Mouse (Mus musculus) left cerebral cortex, postnatal 36 days (tissue): ENCODE results near the gene Gramd1b. TPM values are rescaled to one million over a fixed set of nuclear protein-coding genes. Genes with fewer than 3 reads are reported as not detected.

ENCODE experiments used
- DNase-seq, 2 experiments: peaks; one replicate each; pipeline ENCODE4 v3.0.0; 2021 to 2022; ENCODE audit warnings: low spot score in 2 of 2, mixed read lengths in 1 of 2
- intact Hi-C: fragments of 180-260 bp; cut with DNase I; formaldehyde crosslinking; loops from one replicate; pipeline ENCODE4 v1.15.1; 2025
- total RNA-seq, 2 experiments: library from RNA; stranded (reverse); gene quantifications; 2 replicates each; pipeline ENCODE4 v1.2.3; 2021

Gene Gramd1b
- total RNA-seq, 2 experiments from 2014 or later = 146 to 182 TPM

- DNase-seq = no peak
- intact Hi-C loops = no loop called here
These were observed 91.1 kb downstream of the Gramd1b start for GRCm38 (mm10) chr9:40439973-40440687.

DNA sequence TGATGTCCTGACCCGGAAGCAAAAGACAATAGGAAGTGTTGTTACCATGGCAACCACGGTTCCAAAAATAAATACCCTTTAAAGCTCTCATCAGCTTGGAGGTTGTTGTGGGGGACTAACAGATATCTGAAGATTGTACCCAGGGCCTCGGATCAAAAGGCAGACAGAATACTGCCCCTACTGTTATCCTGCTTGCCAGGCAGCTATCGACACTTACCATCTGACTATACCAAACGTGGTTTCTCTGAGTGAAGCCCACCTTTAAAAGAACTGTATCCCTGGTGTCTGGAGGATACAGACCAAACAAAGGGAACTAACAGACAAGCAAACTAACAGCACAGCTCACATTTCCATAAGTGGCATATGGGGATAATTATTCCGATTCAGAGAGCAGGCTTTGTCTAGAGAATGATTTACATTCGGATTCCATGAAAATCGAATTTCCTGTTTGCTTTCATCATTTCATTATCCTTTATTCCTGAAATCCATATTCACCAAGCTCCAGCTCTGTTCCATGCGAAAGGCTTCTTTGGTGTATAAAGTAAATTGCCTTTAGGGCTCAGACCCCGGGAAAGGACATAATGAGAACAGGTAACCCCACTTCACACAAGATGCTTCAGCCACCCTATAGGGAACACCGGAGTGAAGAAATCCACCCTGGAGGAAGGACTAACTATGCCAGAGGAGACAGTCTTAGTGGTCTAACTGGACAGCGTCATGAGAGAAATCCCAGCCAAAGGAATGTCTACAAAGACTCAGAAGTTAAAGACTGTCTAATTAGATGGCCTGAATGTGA is 92.3 kb downstream of the Gramd1b start:
- DNase-seq = no peak
- intact Hi-C loops = no loop called here

DNA sequence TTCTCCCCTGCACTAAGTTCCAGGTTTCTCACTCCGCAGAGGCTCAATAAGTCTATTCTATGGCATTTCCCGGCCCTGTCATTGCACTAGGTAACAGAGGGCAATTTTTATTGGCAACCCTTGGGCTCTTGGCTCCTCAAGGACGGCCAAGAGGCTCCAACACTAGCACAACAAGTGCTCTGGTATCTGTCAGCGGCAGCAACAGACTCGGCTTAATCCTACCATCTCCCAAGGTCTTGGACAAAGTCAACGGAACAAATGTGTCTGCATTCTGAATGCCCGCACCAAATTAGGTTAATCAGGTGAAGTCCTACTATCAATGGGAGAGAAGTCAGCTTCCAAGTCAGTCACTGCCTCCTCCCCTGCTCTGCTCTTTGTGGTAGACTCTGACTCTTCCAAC is 93.3 kb downstream of the Gramd1b start:
- intact Hi-C loops = no loop called here
- no peak for DNase-seq

DNA sequence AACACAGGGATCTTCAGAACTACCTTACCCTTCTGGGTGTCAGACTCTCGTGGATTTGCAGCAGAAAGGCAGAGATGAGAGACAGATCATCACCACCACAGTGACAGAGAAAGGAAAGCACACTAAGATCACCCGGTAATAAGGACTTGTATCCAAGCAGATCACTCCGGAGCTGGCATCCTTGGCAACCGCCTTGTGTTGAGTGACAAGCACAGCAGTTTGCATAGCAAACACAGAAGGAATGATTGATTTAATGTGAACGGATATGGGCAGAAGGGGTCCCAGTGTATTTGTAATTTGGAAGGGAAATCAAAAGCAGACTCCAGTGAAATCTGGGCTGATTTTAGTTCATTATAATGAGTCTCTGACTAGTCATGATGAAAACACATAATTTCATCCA is 97.9 kb downstream of the Gramd1b start:
- no peak for DNase-seq
- intact Hi-C loops = no loop called here

GRCm38 (mm10) chr9:40430969-40431368 is 100.2 kb downstream of the Gramd1b start:
- intact Hi-C loops = no loop called here
- DNase-seq = no peak

- DNase-seq = no peak
- intact Hi-C loops = no loop called here
These were observed 103.5 kb downstream of the Gramd1b start for GRCm38 (mm10) chr9:40427663-40428062.

- intact Hi-C loops = no loop called here
- no peak for DNase-seq
These were observed 104.8 kb downstream of the Gramd1b start for GRCm38 (mm10) chr9:40426282-40426964.

GRCm38 (mm10) chr9:40424874-40425273 is 106.3 kb downstream of the Gramd1b start:
- intact Hi-C loops = no loop called here
- no peak for DNase-seq

GRCm38 (mm10) chr9:40423427-40423867 is 107.7 kb downstream of the Gramd1b start:
- DNase-seq = no peak
- intact Hi-C loops = no loop called here

GRCm38 (mm10) chr9:40422368-40423057 is 108.7 kb downstream of the Gramd1b start:
- intact Hi-C loops = no loop called here

DNA sequence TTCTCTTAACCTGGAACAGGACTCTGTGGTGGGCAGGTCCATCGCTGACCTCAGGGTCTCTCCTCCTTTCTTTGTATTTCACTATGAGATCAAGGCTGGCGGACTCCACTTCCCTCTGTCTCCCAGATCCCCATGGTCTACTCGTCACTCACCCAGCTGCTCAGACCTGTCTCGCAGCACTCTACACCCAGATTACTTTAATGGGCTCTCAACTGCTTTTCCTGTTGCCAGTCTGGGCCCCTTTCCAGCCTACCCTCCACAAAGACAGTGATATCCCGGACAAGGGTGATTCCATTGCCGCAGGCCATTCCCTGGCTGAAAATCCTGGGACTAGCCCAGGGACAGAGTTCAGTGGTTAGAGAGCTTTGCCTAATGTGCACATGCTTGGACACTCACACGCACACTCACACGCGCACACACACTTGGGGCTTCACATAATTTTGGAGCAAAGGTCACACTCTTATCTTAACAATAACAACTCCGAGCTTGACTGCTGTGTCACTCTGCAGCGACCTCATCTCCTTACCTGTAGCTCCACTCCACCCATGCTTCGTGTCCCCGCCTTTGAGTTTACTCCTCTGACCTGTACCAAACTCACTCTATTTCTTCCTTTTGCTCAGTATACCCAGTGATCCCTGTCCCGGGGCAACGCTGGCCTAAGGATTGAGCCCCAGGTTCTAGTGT is 110.4 kb downstream of the Gramd1b start:
- intact Hi-C loops = no loop called here

More at GRCm38 (mm10) chr9:40422368-40423057, 108.7 kb downstream of the Gramd1b start:
- DNase-seq = no peak

DNA sequence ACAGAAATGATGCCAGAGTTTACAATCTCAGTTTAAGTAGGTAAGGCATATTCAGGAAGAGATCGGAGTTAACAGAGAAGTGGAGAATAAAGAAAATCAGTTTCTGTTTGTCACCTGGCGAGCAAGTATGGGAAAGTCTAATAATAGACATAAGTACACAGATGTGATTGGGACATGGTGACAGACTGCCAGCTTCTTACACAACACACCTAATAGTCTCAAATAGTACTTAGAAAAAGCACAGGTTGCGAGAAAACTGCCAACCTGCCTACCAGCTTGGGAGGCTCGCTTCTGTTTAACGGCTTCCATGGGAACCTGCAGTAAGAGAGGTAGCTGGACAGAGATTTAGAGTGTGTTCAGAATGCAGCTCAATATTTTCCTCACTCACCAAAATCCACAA is 112.4 kb downstream of the Gramd1b start:
- intact Hi-C loops = loop anchor here (5.0 kb wide), 3 partner anchors 88 to 338 kb away; no protein-coding TSS in a partner anchor
- DNase-seq = no peak

More for the DNA sequence above, 110.4 kb downstream of the Gramd1b start:
- DNase-seq = no peak

DNA sequence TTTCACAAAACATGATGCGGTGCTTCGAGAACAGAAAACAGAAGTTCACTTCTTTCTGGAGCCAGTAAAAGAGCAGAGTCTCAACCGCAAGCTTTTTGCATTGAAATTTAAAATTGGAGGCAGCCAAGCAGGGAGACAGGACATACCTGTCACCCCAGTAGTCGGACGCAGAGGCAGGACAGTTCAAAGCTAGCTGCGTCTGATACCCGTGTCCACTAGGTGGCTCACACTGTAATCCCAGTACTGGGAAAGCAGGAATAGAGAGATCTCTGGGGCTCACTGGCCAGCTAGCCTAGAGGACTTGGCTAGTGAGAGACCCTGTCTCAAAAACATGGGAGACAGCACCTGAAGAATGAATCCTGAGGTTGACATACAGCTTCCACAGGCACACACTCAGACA is 115.0 kb downstream of the Gramd1b start:
- no peak for DNase-seq
- intact Hi-C loops = loop anchor here (5.0 kb wide), 3 partner anchors 91 to 341 kb away; no protein-coding TSS in a partner anchor

DNA sequence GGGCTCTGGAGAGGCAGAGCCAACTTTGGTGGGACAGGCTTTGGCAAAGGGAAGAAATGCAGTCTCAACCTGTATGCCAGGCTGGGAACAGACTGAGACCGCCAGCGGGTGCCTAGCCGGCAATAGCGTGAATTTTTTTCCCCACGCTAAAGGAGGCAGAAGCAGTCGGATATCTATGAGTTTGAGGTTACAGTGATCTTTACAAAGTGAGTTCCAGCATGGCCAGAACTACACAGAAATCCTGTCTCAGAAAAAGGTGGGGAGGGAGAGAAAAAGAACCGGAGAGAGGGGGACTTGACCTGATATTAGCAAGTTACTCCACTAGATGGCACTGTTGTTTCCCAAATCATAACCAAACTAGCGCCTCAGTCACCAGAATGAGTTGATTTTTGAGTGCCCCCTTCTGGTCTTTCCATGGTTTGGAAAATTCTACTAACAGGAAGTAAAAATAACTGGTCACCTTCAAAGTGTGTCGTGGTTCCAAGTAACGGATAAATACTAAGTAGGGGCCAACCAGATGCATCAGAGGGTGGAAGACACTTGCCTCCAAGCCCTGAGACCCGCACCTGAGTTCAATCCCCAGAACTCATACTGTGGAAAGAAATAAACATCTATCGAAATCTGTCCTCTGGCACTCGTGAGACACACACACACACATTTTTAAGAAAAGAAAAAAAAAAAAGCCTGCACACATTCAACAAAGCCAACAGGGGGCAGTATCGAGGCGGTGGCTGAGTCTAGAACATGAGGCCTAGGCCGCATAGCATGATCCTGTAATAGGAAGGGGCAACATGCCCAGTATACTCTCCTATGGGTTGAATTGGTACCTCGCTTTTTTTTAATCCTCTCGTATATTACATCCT is 116.0 kb downstream of the Gramd1b start:
- intact Hi-C loops = loop anchor here (1.0 to 5.0 kb wide), 4 partner anchors 92 to 342 kb away; no protein-coding TSS in a partner anchor

DNA sequence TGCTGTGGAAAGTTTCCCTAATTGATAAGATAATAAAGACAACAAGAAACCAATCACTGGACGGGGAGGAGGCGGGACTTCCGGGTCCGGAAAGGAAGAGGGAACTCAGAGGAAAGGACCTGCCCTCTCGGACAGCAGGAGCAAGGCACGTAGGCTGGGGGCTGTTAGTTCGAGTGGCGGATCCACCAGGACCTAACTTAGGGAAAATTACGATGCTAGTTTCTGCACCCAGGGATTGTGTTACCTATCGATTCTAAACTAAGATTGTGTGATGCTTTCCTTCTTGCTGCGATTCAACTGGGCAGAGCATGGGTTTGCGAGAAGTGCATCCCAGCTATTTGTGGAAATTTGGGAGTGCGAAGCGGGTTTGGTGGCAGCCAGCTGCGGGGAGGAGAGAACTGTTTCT is 116.7 kb downstream of the Gramd1b start:
- intact Hi-C loops = no loop called here
- DNase-seq = peak; percentile 56 to 60

More for the DNA sequence above, 116.0 kb downstream of the Gramd1b start:
- peak; percentile 40 to 49 for DNase-seq

DNA sequence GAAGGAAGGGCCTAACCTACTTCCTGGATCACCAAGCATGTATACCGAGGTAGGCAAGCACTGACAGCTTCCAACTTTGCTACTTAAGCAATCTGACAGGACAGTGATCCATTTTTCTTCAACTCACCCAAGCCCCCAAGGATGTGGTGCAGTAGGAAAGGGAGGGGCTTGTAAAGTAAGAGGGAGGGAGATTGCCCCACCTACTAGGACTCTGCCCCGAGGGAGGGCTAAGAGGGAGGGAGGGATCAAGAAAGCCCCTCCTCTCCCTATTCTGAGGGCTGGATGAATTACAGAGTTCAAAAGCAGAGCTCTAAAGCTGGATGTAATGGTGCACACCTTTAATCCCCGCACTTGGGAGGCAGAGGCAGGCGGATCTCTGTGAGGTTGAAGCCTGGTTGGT is 117.6 kb downstream of the Gramd1b start:
- no peak for DNase-seq
- intact Hi-C loops = no loop called here

GRCm38 (mm10) chr9:40412931-40413330 is 118.3 kb downstream of the Gramd1b start:
- intact Hi-C loops = no loop called here
- DNase-seq = no peak

DNA sequence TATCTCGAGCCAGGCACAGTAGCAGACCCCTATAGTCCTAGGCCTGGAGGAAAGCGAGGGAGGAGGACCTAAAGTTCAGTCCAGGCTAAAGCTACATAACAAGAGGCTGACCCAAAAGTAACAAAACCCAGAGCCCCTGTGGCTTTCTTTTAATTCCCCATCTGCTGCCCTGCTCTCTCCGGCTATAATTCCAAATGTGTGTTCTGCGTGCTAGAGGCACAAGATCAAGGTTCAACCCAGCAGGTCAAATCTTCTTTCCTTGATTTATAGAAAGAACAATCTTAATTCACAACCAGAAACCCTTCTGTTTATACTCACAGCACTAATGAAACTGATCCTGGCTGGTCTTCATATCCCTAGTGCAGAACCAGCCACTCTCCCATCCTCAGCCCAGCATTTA is 118.9 kb downstream of the Gramd1b start:
- no peak for DNase-seq
- intact Hi-C loops = no loop called here
